Mouse (Mus musculus) embryo, embryonic 11 days (tissue): ENCODE results near the gene Rpap1.

Experiments used
- DNase-seq: peaks from one replicate; pipeline ENCODE4 v3.0.0-alpha.2; 2015

Rpap1 gene

GRCm38 (mm10) chr2:119787206-119787883 lies at the start of gene Rpap1:
Gene Rpap1, minus strand, starts transcription at chr2:119787537.
- DNase-seq, result peak; percentile 95

- DNase-seq, result no peak
These were observed 46.9 kb upstream of the Rpap1 start for GRCm38 (mm10) chr2:119834231-119834630.

- DNase-seq, result no peak
These were observed 43.2 kb upstream of the Rpap1 start for GRCm38 (mm10) chr2:119830579-119830978.

- no peak for DNase-seq
These were observed 33.8 kb upstream of the Rpap1 start for GRCm38 (mm10) chr2:119821136-119821535.

- no peak for DNase-seq
These were observed 31.4 kb upstream of the Rpap1 start for GRCm38 (mm10) chr2:119818668-119819272.

- no peak for DNase-seq
These were observed 29.7 kb upstream of the Rpap1 start for GRCm38 (mm10) chr2:119817047-119817446.

- DNase-seq, result no peak
These were observed 29.3 kb upstream of the Rpap1 start for GRCm38 (mm10) chr2:119816611-119817010.

- no peak for DNase-seq
These were observed 27.1 kb upstream of the Rpap1 start for GRCm38 (mm10) chr2:119814376-119814933.

GRCm38 (mm10) chr2:119811490-119812146 lies 24.3 kb upstream of the Rpap1 start:
- no peak for DNase-seq

- no peak for DNase-seq
These were observed 23.6 kb upstream of the Rpap1 start for GRCm38 (mm10) chr2:119810890-119811289.

- peak; percentile 7 for DNase-seq
These were observed 21.5 kb upstream of the Rpap1 start for GRCm38 (mm10) chr2:119808881-119809280.

- no peak for DNase-seq
These were observed 21.1 kb upstream of the Rpap1 start for GRCm38 (mm10) chr2:119808438-119808837.

GRCm38 (mm10) chr2:119805536-119805935 lies 18.2 kb upstream of the Rpap1 start:
- no peak for DNase-seq

GRCm38 (mm10) chr2:119804776-119805175 lies 17.4 kb upstream of the Rpap1 start:
- no peak for DNase-seq

GRCm38 (mm10) chr2:119804275-119804628 lies 16.9 kb upstream of the Rpap1 start:
- DNase-seq, result no peak

GRCm38 (mm10) chr2:119803618-119804274 lies 16.4 kb upstream of the Rpap1 start:
- peak; percentile 34 for DNase-seq

- DNase-seq, result peak; percentile 76
These were observed 15.7 kb upstream of the Rpap1 start for GRCm38 (mm10) chr2:119802767-119803617.

GRCm38 (mm10) chr2:119800876-119801846 lies 13.8 kb upstream of the Rpap1 start:
- DNase-seq, result no peak

GRCm38 (mm10) chr2:119799961-119800550 lies 12.7 kb upstream of the Rpap1 start:
- DNase-seq, result peak; percentile 40

- DNase-seq, result peak; percentile 79
These were observed 12.0 kb upstream of the Rpap1 start for GRCm38 (mm10) chr2:119799181-119799960.
